Mouse (Mus musculus) testis, adult 2 months (tissue): ENCODE data around the gene Dusp16. TPM values are rescaled to one million over a fixed set of nuclear protein-coding genes. Genes with fewer than 3 reads are reported as not detected.
"Not testable (repeated sequence)": the region's sequence is repeated elsewhere in the genome, so short reads cannot be mapped to it uniquely, and the experiment has no call there.

Experiments
- H3K27ac ChIP-seq: fragments of 200-500 bp; 2 replicates; pipeline ENCODE4 v1.5.1; 2012; ENCODE audit warnings: low read depth, low read length; ENCODE audit not compliant: control insufficient read depth, insufficient read depth
- H3K27me3 ChIP-seq: fragments of 200-500 bp; 2 replicates; pipeline ENCODE4 v1.6.1; 2012; ENCODE audit warnings: mild to moderate bottlenecking, low read length, moderate library complexity; ENCODE audit not compliant: control insufficient read depth, insufficient read depth
- H3K36me3 ChIP-seq: fragments of 200-500 bp; 2 replicates; pipeline ENCODE4 v1.6.1; 2012; ENCODE audit warnings: mild to moderate bottlenecking, low read length; ENCODE audit not compliant: control insufficient read depth, insufficient read depth
- H3K4me1 ChIP-seq: fragments of 200-500 bp; 2 replicates; pipeline ENCODE4 v1.6.1; 2012; ENCODE audit warnings: low read length; ENCODE audit not compliant: control insufficient read depth, insufficient read depth
- H3K4me3 ChIP-seq: fragments of 200-500 bp; 2 replicates; pipeline ENCODE4 v1.5.1; 2012; ENCODE audit warnings: low read depth, mild to moderate bottlenecking, low read length, moderate library complexity, mixed read lengths; ENCODE audit not compliant: control insufficient read depth
- CTCF ChIP-seq: fragments of 200-500 bp; IDR thresholded peaks from 2 replicates; pipeline ENCODE4 v1.5.1; 2012; ENCODE audit warnings: low read depth, mild to moderate bottlenecking, inconsistent platforms, low read length, moderate library complexity; ENCODE audit not compliant: control insufficient read depth, insufficient read depth, insufficient replicate concordance
- POLR2A ChIP-seq: fragments of 200-500 bp; IDR thresholded peaks from 2 replicates; pipeline ENCODE4 v1.6.1; 2012; ENCODE audit warnings: low read depth, mild to moderate bottlenecking, inconsistent platforms, low read length, moderate library complexity; ENCODE audit not compliant: control insufficient read depth
- polyA plus RNA-seq: library from polyadenylated mRNA; depleted of rRNA; stranded (reverse); fragments of >200 nt; gene quantifications from 2 replicates; pipeline ENCODE4 v1.2.3, GENCODE M21; 2012; rRNA removed

Dusp16 gene
- polyA plus RNA-seq, 1 experiment: 11.0 TPM

GRCm38 (mm10) chr6:134678037-134678436 is 114.4 kb downstream of the Dusp16 start:
- Histone ChIP-seq H3K4me1 (no peaks in the 10 kb centered on the region; the same call in 1 of the 2 replicates), H3K27me3 (no peaks in the 10 kb centered on the region), H3K27ac (no peak overlapping the region), H3K4me3 (no peak overlapping the region), H3K36me3 (no peaks in the 10 kb centered on the region)
- no peak for TF ChIP-seq POLR2A
- no peak for TF ChIP-seq CTCF

GRCm38 (mm10) chr6:134677504-134677903 is 114.9 kb downstream of the Dusp16 start:
- Histone ChIP-seq H3K4me3 (no peak overlapping the region), H3K4me1 (no peaks in the 10 kb centered on the region; the same call in 1 of the 2 replicates), H3K36me3 (no peaks in the 10 kb centered on the region), H3K27me3 (no peaks in the 10 kb centered on the region), H3K27ac (no peak overlapping the region)
- TF ChIP-seq CTCF (no peak), POLR2A (no peak)

GRCm38 (mm10) chr6:134673712-134674111 is 118.7 kb downstream of the Dusp16 start:
- not testable (repeated sequence) for H3K4me1 ChIP-seq, H3K4me3 ChIP-seq, H3K27me3 ChIP-seq, H3K36me3 ChIP-seq, H3K27ac ChIP-seq

- Histone ChIP-seq H3K27ac (no peak overlapping the region), H3K27me3 (no peaks in the 10 kb centered on the region), H3K4me3 (no peak overlapping the region), H3K4me1 (no peaks in the 10 kb centered on the region; the same call in 1 of the 2 replicates), H3K36me3 (no peaks in the 10 kb centered on the region)
- TF ChIP-seq POLR2A (no peak), CTCF (no peak)
Measured at GRCm38 (mm10) chr6:134670881-134671411, 121.5 kb downstream of the Dusp16 start.

- Histone ChIP-seq H3K4me3 (no peak overlapping the region), H3K4me1 (no peaks in the 10 kb centered on the region; the same call in 1 of the 2 replicates), H3K27me3 (no peaks in the 10 kb centered on the region), H3K27ac (no peak overlapping the region), H3K36me3 (no peaks in the 10 kb centered on the region)
- no peak for TF ChIP-seq CTCF
- no peak for TF ChIP-seq POLR2A
Measured at GRCm38 (mm10) chr6:134669179-134669865, 123.1 kb downstream of the Dusp16 start.

- no peak overlapping the region for H3K27ac ChIP-seq
- H3K4me1 ChIP-seq: no peaks in the 10 kb centered on the region
- H3K4me3 ChIP-seq: no peak overlapping the region
- H3K27me3 ChIP-seq: no peaks in the 10 kb centered on the region
- TF ChIP-seq POLR2A: no peak
- TF ChIP-seq CTCF: no peak
- H3K36me3 ChIP-seq: no peaks in the 10 kb centered on the region
Measured at GRCm38 (mm10) chr6:134668519-134668918, 123.9 kb downstream of the Dusp16 start.

GRCm38 (mm10) chr6:134665817-134666216 is 126.6 kb downstream of the Dusp16 start:
- H3K27me3 ChIP-seq: no peaks in the 10 kb centered on the region
- H3K4me3 ChIP-seq: no peak overlapping the region
- H3K27ac ChIP-seq: no peak overlapping the region
- TF ChIP-seq POLR2A (no peak), CTCF (no peak)
- H3K36me3 ChIP-seq: no peaks in the 10 kb centered on the region
- H3K4me1 ChIP-seq: no peaks in the 10 kb centered on the region

Other genes starting within 250 kb of the Dusp16 start
- 3.6 and 3.8 TPM in 2 replicates for gene Lrp6, start 225.7 kb downstream of the Dusp16 start, polyA plus RNA-seq
- gene Mansc1, start 160.1 kb downstream of the Dusp16 start, polyA plus RNA-seq: 0.53 and 0.59 TPM in 2 replicates
- gene Borcs5, start 153.1 kb downstream of the Dusp16 start, polyA plus RNA-seq: 7.9 and 8.7 TPM in 2 replicates
- 7.7 and 11.2 TPM in 2 replicates for gene Crebl2, start 37.5 kb upstream of the Dusp16 start, polyA plus RNA-seq
- gene Gpr19, start 106.0 kb upstream of the Dusp16 start, polyA plus RNA-seq: 46.0 and 51.8 TPM in 2 replicates
- gene Cdkn1b, start 127.8 kb upstream of the Dusp16 start, polyA plus RNA-seq: 3.0 and 3.6 TPM in 2 replicates
- 0.48 and 0.75 TPM in 2 replicates for gene Apold1, start 189.1 kb upstream of the Dusp16 start, polyA plus RNA-seq
- 18.8 and 20.3 TPM in 2 replicates for gene Ddx47, start 219.0 kb upstream of the Dusp16 start, polyA plus RNA-seq